Comparison of ENCODE assay signal across 8 mouse cellular contexts in the genomic region with DNA sequence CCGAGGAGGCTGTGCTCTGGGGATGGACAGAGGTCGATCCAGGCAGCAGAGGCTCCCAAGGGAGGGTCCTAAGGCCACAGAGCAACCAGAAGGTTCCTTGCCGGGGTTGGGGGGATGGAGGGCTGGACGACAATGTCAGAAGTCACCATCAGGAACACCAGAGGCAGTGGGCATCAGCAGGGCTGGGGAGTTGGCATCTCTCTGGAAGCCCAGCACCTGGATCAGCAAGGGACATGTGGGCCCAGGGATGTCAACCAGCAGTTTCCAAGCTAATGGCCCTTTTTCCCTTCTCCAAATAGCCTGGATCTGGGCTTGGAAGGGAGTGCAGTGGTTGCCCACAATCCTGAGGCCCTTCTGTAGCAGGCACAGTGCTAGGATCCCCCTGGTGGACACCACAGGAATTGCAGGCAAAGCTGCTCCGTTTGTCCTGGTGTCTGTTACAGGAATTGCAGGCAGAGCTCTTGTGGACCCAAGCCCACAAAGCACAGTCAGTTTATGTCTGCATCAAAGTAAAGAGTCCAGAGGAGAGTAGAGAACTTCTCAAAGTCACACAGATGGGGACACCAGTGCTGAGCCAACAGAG. TPM values are rescaled to one million over a fixed set of nuclear protein-coding genes. Genes with fewer than 3 reads are reported as not detected.
DNase-seq lines count a peak whose midpoint lies in the region; ATAC-seq and TF ChIP-seq lines count a peak whose summit lies in the region.

No protein-coding gene starts in this region.

- H3K27ac ChIP-seq in intestine, embryonic 14.5 days (ENCODE audit: low read depth) = no peak overlapping the region
- H3K27ac ChIP-seq in intestine, embryonic 16.5 days (ENCODE audit: low read length) = no peak overlapping the region
- H3K27ac ChIP-seq in limb, embryonic 10.5 days = no peak overlapping the region
- H3K27ac ChIP-seq in midbrain, postnatal 0 days (ENCODE audit: low read depth, low read length) = peak overlapping the region; percentile 83

- peak; percentile 79 for DNase-seq in intestine, embryonic 14.5 days (ENCODE audit: low spot score)
- DNase-seq in cerebellum, postnatal 10 days = peak; percentile 89 to 92
- peak; percentile 70 to 74 for DNase-seq in frontal cortex, postnatal 25 days (ENCODE audit: low spot score in 2 of 2)
- DNase-seq in kidney, adult 11 months = peak; percentile 51
- peak; percentile 88 for DNase-seq in limb, embryonic 10.5 days (ENCODE audit: low spot score)
- DNase-seq in midbrain, postnatal 0 days (ENCODE audit: low spot score) = peak; percentile 73
- DNase-seq in spleen, postnatal 4 days (ENCODE audit: low spot score in 2 of 2) = peak; percentile 72 to 89

- no peaks in the 10 kb centered on the region for H3K27me3 ChIP-seq in intestine, embryonic 14.5 days (replicated peaks; ENCODE audit: control insufficient read depth, insufficient read depth, low read length)
- H3K27me3 ChIP-seq in intestine, embryonic 16.5 days (replicated peaks; ENCODE audit: control insufficient read depth, insufficient read depth, low read length) = no peaks in the 10 kb centered on the region
- H3K27me3 ChIP-seq in limb, embryonic 10.5 days (ENCODE audit: low read depth, poor library complexity, severe bottlenecking) = no peaks in the 10 kb centered on the region
- no peaks in the 10 kb centered on the region for H3K27me3 ChIP-seq in midbrain, postnatal 0 days (ENCODE audit: insufficient read depth, low read length)

- no peaks in the 10 kb centered on the region for H3K4me1 ChIP-seq in intestine, embryonic 14.5 days (replicated peaks; ENCODE audit: control insufficient read depth, insufficient read depth, low read length)
- H3K4me1 ChIP-seq in intestine, embryonic 16.5 days (ENCODE audit: control insufficient read depth, insufficient read depth, low read length) = 0 out of 2 replicates have a peak, but pooled peaks cover 3% of the 10 kb centered on the region
- H3K4me1 ChIP-seq in limb, embryonic 10.5 days = 0 out of 2 replicates have a peak, but pooled peaks cover 5% of the 10 kb centered on the region
- no peaks in the 10 kb centered on the region; the same call in 1 of the 2 replicates for H3K4me1 ChIP-seq in midbrain, postnatal 0 days (ENCODE audit: insufficient read depth, low read length)

- H3K9ac ChIP-seq in intestine, embryonic 14.5 days (ENCODE audit: low read length) = no peak overlapping the region
- H3K9ac ChIP-seq in intestine, embryonic 16.5 days (ENCODE audit: low read depth, low read length) = no peak overlapping the region
- H3K9ac ChIP-seq in midbrain, postnatal 0 days (replicated peaks; ENCODE audit: low read length, poor library complexity, severe bottlenecking) = no peak overlapping the region

- ATAC-seq in intestine, embryonic 14.5 days (replicated peaks; ENCODE audit: low FRiP score, low TSS enrichment, low read depth) = no peak
- ATAC-seq in intestine, embryonic 16.5 days = no peak
- ATAC-seq in midbrain, postnatal 0 days (ENCODE audit: low FRiP score) = no peak; the same call in 1 of the 2 replicates

- no peaks in the 10 kb centered on the region for H3K36me3 ChIP-seq in intestine, embryonic 14.5 days (ENCODE audit: control insufficient read depth, insufficient read depth, low read length)
- no peaks in the 10 kb centered on the region for H3K36me3 ChIP-seq in intestine, embryonic 16.5 days (ENCODE audit: control insufficient read depth, insufficient read depth, low read length)
- H3K36me3 ChIP-seq in limb, embryonic 10.5 days = no peaks in the 10 kb centered on the region
- H3K36me3 ChIP-seq in midbrain, postnatal 0 days (ENCODE audit: insufficient read depth, low read length) = no peaks in the 10 kb centered on the region

- peak; percentile 98 for TF ChIP-seq CTCF in midbrain, postnatal 0 days (IDR thresholded peaks at IDR 0.05)

- WGBS in intestine, embryonic 14.5 days = 68% methylated on average over 5 of the region's 5 CpGs
- WGBS in intestine, embryonic 16.5 days = 68% methylated on average over 5 of the region's 5 CpGs
- WGBS in limb, embryonic 10.5 days = 61% methylated on average over 5 of the region's 5 CpGs
- WGBS in midbrain, postnatal 0 days = 43% methylated on average over 5 of the region's 5 CpGs

- H3K4me2 ChIP-seq in intestine, embryonic 14.5 days (ENCODE audit: low read length) = no peak overlapping the region
- H3K4me2 ChIP-seq in intestine, embryonic 16.5 days (ENCODE audit: low read depth, low read length) = no peak overlapping the region
- no peak overlapping the region for H3K4me2 ChIP-seq in midbrain, postnatal 0 days (ENCODE audit: low read depth, low read length, poor library complexity, severe bottlenecking)

- no peak overlapping the region for H3K4me3 ChIP-seq in intestine, embryonic 14.5 days (ENCODE audit: low read depth, low read length)
- H3K4me3 ChIP-seq in intestine, embryonic 16.5 days (ENCODE audit: low read length) = no peak overlapping the region
- no peak overlapping the region for H3K4me3 ChIP-seq in limb, embryonic 10.5 days
- H3K4me3 ChIP-seq in midbrain, postnatal 0 days (ENCODE audit: low read depth, low read length) = no peak overlapping the region

- no peaks in the 10 kb centered on the region for H3K9me3 ChIP-seq in intestine, embryonic 14.5 days (ENCODE audit: control insufficient read depth, low read length)
- H3K9me3 ChIP-seq in intestine, embryonic 16.5 days (ENCODE audit: control insufficient read depth, low read length) = peaks cover 5% of the 10 kb centered on the region; the same call in 1 of the 2 replicates
- H3K9me3 ChIP-seq in limb, embryonic 10.5 days (replicated peaks) = no peaks in the 10 kb centered on the region
- no peaks in the 10 kb centered on the region for H3K9me3 ChIP-seq in midbrain, postnatal 0 days (ENCODE audit: low read length)

RNA-seq across cellular contexts. Expression of gene Gm20219, which starts 1.3 kb away (rescaled TPM):
- 2.2 and 2.8 TPM in 2 replicates for polyA plus RNA-seq in intestine, embryonic 14.5 days (2014; fragmentation: Nextera tagmentation; extraction: Ambion mirVana)
- 0.98 and 1.4 TPM in 2 replicates for polyA plus RNA-seq in intestine, embryonic 16.5 days (2015; fragmentation: Nextera tagmentation; extraction: Ambion mirVana)
- polyA plus RNA-seq in limb, embryonic 10.5 days (2016; fragmentation: Nextera tagmentation; extraction: Ambion mirVana) = 0.58 and 1.3 TPM in 2 replicates
- total RNA-seq in midbrain, postnatal 0 days (2014; rRNA removed) = 0.22 TPM in 1 of 2 replicates, not detected in the other
- polyA plus RNA-seq in midbrain, postnatal 0 days (2015; fragmentation: Nextera tagmentation; extraction: Ambion mirVana) = 0.26 and 0.56 TPM in 2 replicates

RNA-seq across cellular contexts. Expression of gene Safb2, which starts 31.5 kb away (rescaled TPM):
- 57.1 and 59.9 TPM in 2 replicates for polyA plus RNA-seq in intestine, embryonic 14.5 days (2014; fragmentation: Nextera tagmentation; extraction: Ambion mirVana)
- 52.7 and 56.0 TPM in 2 replicates for polyA plus RNA-seq in intestine, embryonic 16.5 days (2015; fragmentation: Nextera tagmentation; extraction: Ambion mirVana)
- polyA plus RNA-seq in limb, embryonic 10.5 days (2016; fragmentation: Nextera tagmentation; extraction: Ambion mirVana) = 91.7 and 110 TPM in 2 replicates
- 30.7 and 45.2 TPM in 2 replicates for total RNA-seq in midbrain, postnatal 0 days (2014; rRNA removed)
- polyA plus RNA-seq in midbrain, postnatal 0 days (2015; fragmentation: Nextera tagmentation; extraction: Ambion mirVana) = 42.1 and 48.9 TPM in 2 replicates

RNA-seq across cellular contexts. Expression of gene Safb, which starts 31.8 kb away (rescaled TPM):
- 73.3 and 81.8 TPM in 2 replicates for polyA plus RNA-seq in intestine, embryonic 14.5 days (2014; fragmentation: Nextera tagmentation; extraction: Ambion mirVana)
- 68.6 and 76.2 TPM in 2 replicates for polyA plus RNA-seq in intestine, embryonic 16.5 days (2015; fragmentation: Nextera tagmentation; extraction: Ambion mirVana)
- 161 and 183 TPM in 2 replicates for polyA plus RNA-seq in limb, embryonic 10.5 days (2016; fragmentation: Nextera tagmentation; extraction: Ambion mirVana)
- 56.1 and 56.4 TPM in 2 replicates for total RNA-seq in midbrain, postnatal 0 days (2014; rRNA removed)
- polyA plus RNA-seq in midbrain, postnatal 0 days (2015; fragmentation: Nextera tagmentation; extraction: Ambion mirVana) = 79.1 and 95.9 TPM in 2 replicates

RNA-seq across cellular contexts. Expression of gene Znrf4, which starts 40.6 kb away (rescaled TPM):
- polyA plus RNA-seq in intestine, embryonic 14.5 days (2014; fragmentation: Nextera tagmentation; extraction: Ambion mirVana) = not detected in 2 replicates
- not detected in 2 replicates for polyA plus RNA-seq in intestine, embryonic 16.5 days (2015; fragmentation: Nextera tagmentation; extraction: Ambion mirVana)
- polyA plus RNA-seq in limb, embryonic 10.5 days (2016; fragmentation: Nextera tagmentation; extraction: Ambion mirVana) = not detected in 2 replicates
- total RNA-seq in midbrain, postnatal 0 days (2014; rRNA removed) = not detected in 2 replicates
- not detected in 2 replicates for polyA plus RNA-seq in midbrain, postnatal 0 days (2015; fragmentation: Nextera tagmentation; extraction: Ambion mirVana)

RNA-seq across cellular contexts. Expression of gene 2410015M20Rik, which starts 56.7 kb away (rescaled TPM):
- polyA plus RNA-seq in intestine, embryonic 14.5 days (2014; fragmentation: Nextera tagmentation; extraction: Ambion mirVana) = 273 and 284 TPM in 2 replicates
- 316 and 336 TPM in 2 replicates for polyA plus RNA-seq in intestine, embryonic 16.5 days (2015; fragmentation: Nextera tagmentation; extraction: Ambion mirVana)
- polyA plus RNA-seq in limb, embryonic 10.5 days (2016; fragmentation: Nextera tagmentation; extraction: Ambion mirVana) = 205 and 206 TPM in 2 replicates
- 58.2 and 72.8 TPM in 2 replicates for total RNA-seq in midbrain, postnatal 0 days (2014; rRNA removed)
- 196 and 197 TPM in 2 replicates for polyA plus RNA-seq in midbrain, postnatal 0 days (2015; fragmentation: Nextera tagmentation; extraction: Ambion mirVana)
